In the genomic region with DNA sequence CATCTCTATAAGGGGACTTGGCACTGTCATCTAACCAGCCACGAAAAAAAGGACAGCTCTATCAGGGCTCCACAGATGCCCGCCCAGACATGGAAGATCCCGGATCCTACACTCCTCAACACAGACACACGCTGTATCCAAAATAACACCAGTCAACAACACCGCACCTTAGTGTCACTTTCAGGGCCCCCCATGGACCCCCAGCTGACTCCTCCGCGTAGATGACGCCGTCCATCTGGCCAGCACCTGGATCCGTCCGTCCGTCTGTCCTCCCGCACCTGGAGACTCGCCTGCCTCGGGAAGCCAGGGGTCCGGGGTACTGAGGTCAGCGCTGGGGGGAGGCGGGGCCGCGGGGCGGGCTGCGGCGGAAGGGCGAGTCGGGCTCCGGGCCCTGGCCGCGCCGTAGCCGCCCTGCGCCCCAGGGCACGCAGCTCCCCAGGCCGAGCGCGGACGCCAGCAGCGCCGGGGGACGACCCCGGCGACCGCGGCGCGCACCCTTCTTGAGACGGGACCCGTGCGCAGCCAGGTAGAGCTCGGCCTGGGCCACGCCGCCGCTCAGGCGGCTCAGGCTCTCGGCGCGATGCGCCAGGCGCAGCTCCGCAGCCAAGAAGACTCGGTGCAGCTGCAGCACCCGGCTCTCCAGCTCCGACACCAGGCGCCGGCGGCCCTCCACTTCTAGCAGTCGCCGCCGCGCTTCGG, we compare ENCODE assay signal across 10 mouse cellular contexts. TPM values are rescaled to one million over a fixed set of nuclear protein-coding genes. Genes with fewer than 3 reads are reported as not detected.
DNase-seq lines count a peak whose midpoint lies in the region; ATAC-seq and TF ChIP-seq lines count a peak whose summit lies in the region.
"Had no signal": no experiment of that assay in that cellular context is flagged by ENCODE, and none has a peak within 500 bp of the region (broad histone marks: within the 10 kb centered on the region; RNA-seq: fewer than 3 reads in every experiment).

No protein-coding gene starts in this region.

- H3K4me2 ChIP-seq in heart, embryonic 14.5 days (ENCODE audit: low read length) = peak overlapping the region; percentile 99
- H3K4me2 ChIP-seq in liver, embryonic 11.5 days = peak overlapping the region; percentile 85
- H3K4me2 ChIP-seq in stomach, embryonic 16.5 days (ENCODE audit: low read depth, low read length) = peak overlapping the region; percentile 100

- under 1% methylated on average over 50 of the region's 70 CpGs for WGBS in heart, embryonic 14.5 days
- 1% methylated on average over 65 of the region's 70 CpGs for WGBS in liver, embryonic 11.5 days
- under 1% methylated on average over 69 of the region's 70 CpGs for WGBS in stomach, embryonic 16.5 days

- intact Hi-C loops in heart, postnatal 25 days (cut with DNase I) = no loop called here

- H3K79me3 ChIP-seq in C2C12 (ENCODE audit: low read depth) = no peaks in the 10 kb centered on the region

- H3ac ChIP-seq in C2C12 (ENCODE audit: control insufficient read depth, insufficient read length, low read depth) = peak overlapping the region; percentile 60

- no peaks in the 10 kb centered on the region for H3K9me3 ChIP-seq in heart, embryonic 14.5 days (ENCODE audit: control insufficient read depth, low read length)
- H3K9me3 ChIP-seq in liver, embryonic 11.5 days (ENCODE audit: control insufficient read depth, low read length) = no peaks in the 10 kb centered on the region
- H3K9me3 ChIP-seq in stomach, embryonic 16.5 days (replicated peaks; ENCODE audit: control insufficient read depth, low read length) = no peaks in the 10 kb centered on the region

- peak overlapping the region; percentile 18 for H3K4me3 ChIP-seq in C2C12 (ENCODE audit: insufficient read depth, poor library complexity, severe bottlenecking)
- H3K4me3 ChIP-seq in heart, embryonic 14.5 days (ENCODE audit: control insufficient read depth in 1 of 2, insufficient read depth in 1 of 2, low read depth in 1 of 2, low read length in 2 of 2) = peak overlapping the region; percentile 63 to 65
- peak overlapping the region; percentile 56 for H3K4me3 ChIP-seq in liver, embryonic 11.5 days (ENCODE audit: low read depth, low read length)
- peak overlapping the region; percentile 63 for H3K4me3 ChIP-seq in stomach, embryonic 16.5 days (replicated peaks; ENCODE audit: low read length)

- H3K27ac ChIP-seq in heart, embryonic 14.5 days (replicated peaks in 1 of 2; ENCODE audit: control insufficient read depth in 1 of 2, insufficient read depth in 1 of 2, low read depth in 2 of 2, low read length in 2 of 2) = no peak overlapping the region
- no peak overlapping the region for H3K27ac ChIP-seq in liver, embryonic 11.5 days (ENCODE audit: low read depth, low read length)
- H3K27ac ChIP-seq in stomach, embryonic 16.5 days (ENCODE audit: low read length) = no peak overlapping the region

- no peak for ATAC-seq in heart, embryonic 14.5 days (ENCODE audit: insufficient number of reproducible peaks, insufficient read depth, low FRiP score, low read depth)
- ATAC-seq in liver, embryonic 11.5 days (replicated peaks; ENCODE audit: low FRiP score) = no peak
- 0 out of 2 replicates have a peak, but pooled peaks have one; percentile 20 for ATAC-seq in stomach, embryonic 16.5 days (ENCODE audit: insufficient read depth, low FRiP score)
- ATAC-seq in erythroid progenitor cell, adult 5-6 weeks (replicated peaks; ENCODE audit: low FRiP score, poor library complexity, severe bottlenecking) = no peak
- ATAC-seq: Patski had no signal

- peak; percentile 94 for DNase-seq in heart, adult 11 months
- no peak for DNase-seq in heart, postnatal 25 days (ENCODE audit: low spot score)
- peak; percentile 42 to 71 for DNase-seq in cerebellum, adult 18-20 months
- DNase-seq in liver, embryonic 11.5 days (ENCODE audit: low spot score) = no peak

- peaks cover 43% of the 10 kb centered on the region for H3K27me3 ChIP-seq in C2C12 (ENCODE audit: control insufficient read depth, insufficient read depth, insufficient read length)
- peaks cover 78% of the 10 kb centered on the region for H3K27me3 ChIP-seq in heart, embryonic 14.5 days (ENCODE audit: control insufficient read depth, insufficient read depth, low read length)
- peaks cover 85% of the 10 kb centered on the region for H3K27me3 ChIP-seq in liver, embryonic 11.5 days (replicated peaks; ENCODE audit: control insufficient read depth, insufficient read depth, low read length)
- H3K27me3 ChIP-seq in stomach, embryonic 16.5 days (ENCODE audit: control insufficient read depth, insufficient read depth, low read length) = peaks cover 60% of the 10 kb centered on the region

- peaks cover 7 to 16% of the 10 kb centered on the region in 2 experiments; a peak in 2 of 4 replicates for H3K4me1 ChIP-seq in heart, embryonic 14.5 days (ENCODE audit: control insufficient read depth in 2 of 2, insufficient read depth in 2 of 2, low read length in 2 of 2)
- peaks cover 12% of the 10 kb centered on the region for H3K4me1 ChIP-seq in liver, embryonic 11.5 days (replicated peaks; ENCODE audit: control insufficient read depth, insufficient read depth, low read length)
- H3K4me1 ChIP-seq in stomach, embryonic 16.5 days (ENCODE audit: control insufficient read depth, insufficient read depth, low read length) = peaks cover 22% of the 10 kb centered on the region

- no peaks in the 10 kb centered on the region for H3K79me2 ChIP-seq in C2C12 (ENCODE audit: control insufficient read depth, insufficient read depth)

- no peak for TF ChIP-seq CTCF in C2C12 (IDR thresholded peaks at IDR 0.05; ENCODE audit: control insufficient read depth, insufficient read depth, insufficient read length)

- no peaks in the 10 kb centered on the region for H3K36me3 ChIP-seq in C2C12 (ENCODE audit: control insufficient read depth, insufficient read depth)
- no peaks in the 10 kb centered on the region for H3K36me3 ChIP-seq in heart, embryonic 14.5 days (ENCODE audit: control insufficient read depth, insufficient read depth, low read length)
- H3K36me3 ChIP-seq in liver, embryonic 11.5 days (ENCODE audit: control insufficient read depth, insufficient read depth, low read length) = no peaks in the 10 kb centered on the region
- no peaks in the 10 kb centered on the region for H3K36me3 ChIP-seq in stomach, embryonic 16.5 days (ENCODE audit: control insufficient read depth, insufficient read depth, low read length)

- H3K9ac ChIP-seq in heart, embryonic 14.5 days (ENCODE audit: low read length) = peak overlapping the region; percentile 54
- H3K9ac ChIP-seq in liver, embryonic 11.5 days (ENCODE audit: low read depth, low read length) = no peak overlapping the region
- peak overlapping the region; percentile 76 for H3K9ac ChIP-seq in stomach, embryonic 16.5 days (ENCODE audit: low read length)

TF ChIP-seq in C2C12, 6 proteins besides CTCF, POLR2A, EP300 and RAD21:
- TF ChIP-seq FOSL1 (IDR thresholded peaks at IDR 0.05; ENCODE audit: insufficient read depth, low read length, poor library complexity, severe bottlenecking) = no peak

RNA-seq across cellular contexts. Expression of gene Trnp1, which starts 0.7 kb away (rescaled TPM):
- total RNA-seq in heart, postnatal 25 days (2021) = 1 to 10 TPM; 2.2 to 4.3 TPM
- 2.3 TPM for polyA plus RNA-seq in C2C12 (2012; fragmentation: generic; extraction: Trizol)
- 1.2 and 1.3 TPM in 2 replicates for polyA plus RNA-seq in heart, embryonic 14.5 days (2014; fragmentation: Nextera tagmentation; extraction: Ambion mirVana)
- polyA plus RNA-seq in liver, embryonic 11.5 days (2014; fragmentation: Nextera tagmentation; extraction: Ambion mirVana) = 0.21 TPM in 1 of 2 replicates, not detected in the other
- 0.50 and 0.75 TPM in 2 replicates for polyA plus RNA-seq in stomach, embryonic 16.5 days (2015; fragmentation: Nextera tagmentation; extraction: Ambion mirVana)
- total RNA-seq in erythroid progenitor cell, adult 5-6 weeks (2015; ENCODE audit: low replicate concordance) = not detected in 2 replicates
- total RNA-seq in erythroid progenitor cell, adult 5-6 weeks (2017; ENCODE audit: low replicate concordance) = not detected in 2 replicates

RNA-seq across cellular contexts. Expression of gene Tent5b, which starts 17.7 kb away (rescaled TPM):
- 1 to 10 TPM; 2.5 to 4.0 TPM for total RNA-seq in heart, postnatal 25 days (2021)
- 4.4 TPM for polyA plus RNA-seq in C2C12 (2012; fragmentation: generic; extraction: Trizol)
- polyA plus RNA-seq in heart, embryonic 14.5 days (2014; fragmentation: Nextera tagmentation; extraction: Ambion mirVana) = 0.28 and 0.61 TPM in 2 replicates
- 0.38 TPM in 1 of 2 replicates, not detected in the other for polyA plus RNA-seq in liver, embryonic 11.5 days (2014; fragmentation: Nextera tagmentation; extraction: Ambion mirVana)
- polyA plus RNA-seq in stomach, embryonic 16.5 days (2015; fragmentation: Nextera tagmentation; extraction: Ambion mirVana) = 7.9 and 12.6 TPM in 2 replicates
- total RNA-seq in erythroid progenitor cell, adult 5-6 weeks (2015; ENCODE audit: low replicate concordance) = not detected in 2 replicates
- not detected in 2 replicates for total RNA-seq in erythroid progenitor cell, adult 5-6 weeks (2017; ENCODE audit: low replicate concordance)
- total RNA-seq: left cerebral cortex, postnatal 10 days had no signal

RNA-seq across cellular contexts. Expression of gene Kdf1, which starts 21.2 kb away (rescaled TPM):
- not detected for total RNA-seq in heart, postnatal 25 days (2021)
- 0.06 TPM for polyA plus RNA-seq in C2C12 (2012; fragmentation: generic; extraction: Trizol)
- polyA plus RNA-seq in heart, embryonic 14.5 days (2014; fragmentation: Nextera tagmentation; extraction: Ambion mirVana) = 0.20 and 0.62 TPM in 2 replicates
- 0.89 and 1.7 TPM in 2 replicates for polyA plus RNA-seq in liver, embryonic 11.5 days (2014; fragmentation: Nextera tagmentation; extraction: Ambion mirVana)
- 33.7 and 39.0 TPM in 2 replicates for polyA plus RNA-seq in stomach, embryonic 16.5 days (2015; fragmentation: Nextera tagmentation; extraction: Ambion mirVana)
- not detected in 2 replicates for total RNA-seq in erythroid progenitor cell, adult 5-6 weeks (2015; ENCODE audit: low replicate concordance)
- total RNA-seq in erythroid progenitor cell, adult 5-6 weeks (2017; ENCODE audit: low replicate concordance) = not detected in 2 replicates

RNA-seq across cellular contexts. Expression of gene Nudc, which starts 48.2 kb away (rescaled TPM):
- total RNA-seq in heart, postnatal 25 days (2021) = 10 to 100 TPM; 66.9 to 67.9 TPM
- polyA plus RNA-seq in C2C12 (2012; fragmentation: generic; extraction: Trizol) = 267 TPM
- polyA plus RNA-seq in heart, embryonic 14.5 days (2014; fragmentation: Nextera tagmentation; extraction: Ambion mirVana) = 153 and 164 TPM in 2 replicates
- polyA plus RNA-seq in liver, embryonic 11.5 days (2014; fragmentation: Nextera tagmentation; extraction: Ambion mirVana) = 362 and 377 TPM in 2 replicates
- 194 and 218 TPM in 2 replicates for polyA plus RNA-seq in stomach, embryonic 16.5 days (2015; fragmentation: Nextera tagmentation; extraction: Ambion mirVana)
- total RNA-seq in erythroid progenitor cell, adult 5-6 weeks (2015; ENCODE audit: low replicate concordance) = 57.3 and 70.0 TPM in 2 replicates
- total RNA-seq in erythroid progenitor cell, adult 5-6 weeks (2017; ENCODE audit: low replicate concordance) = 55.3 and 88.5 TPM in 2 replicates

RNA-seq across cellular contexts. Expression of gene Nr0b2, which starts 55.6 kb away (rescaled TPM):
- 10 to 100 TPM; 18.1 to 20.0 TPM for total RNA-seq in heart, postnatal 25 days (2021)
- polyA plus RNA-seq in C2C12 (2012; fragmentation: generic; extraction: Trizol) = not detected
- 15.8 and 18.7 TPM in 2 replicates for polyA plus RNA-seq in heart, embryonic 14.5 days (2014; fragmentation: Nextera tagmentation; extraction: Ambion mirVana)
- polyA plus RNA-seq in liver, embryonic 11.5 days (2014; fragmentation: Nextera tagmentation; extraction: Ambion mirVana) = 0.89 and 1.1 TPM in 2 replicates
- 6.6 and 7.2 TPM in 2 replicates for polyA plus RNA-seq in stomach, embryonic 16.5 days (2015; fragmentation: Nextera tagmentation; extraction: Ambion mirVana)
- not detected in 2 replicates for total RNA-seq in erythroid progenitor cell, adult 5-6 weeks (2015; ENCODE audit: low replicate concordance)
- not detected in 2 replicates for total RNA-seq in erythroid progenitor cell, adult 5-6 weeks (2017; ENCODE audit: low replicate concordance)
- total RNA-seq: left cerebral cortex, postnatal 10 days had no signal
- polyA plus RNA-seq: Patski had no signal

Comparison
In these comparisons a context has a peak if more than half of its experiments do, and no peak if none do; other contexts are left out.
1. DNase-seq: peak in heart, adult 11 months (single experiment) and cerebellum, adult 18-20 months (2 of 2); none in heart, postnatal 25 days (single experiment) and liver, embryonic 11.5 days (single experiment).
2. RNA of gene Kdf1, which starts 21.2 kb away (polyA plus RNA-seq): 33.7 to 39.0 TPM in stomach, embryonic 16.5 days; 0.89 to 1.7 TPM in liver, embryonic 11.5 days, 0.20 to 0.62 TPM in heart, embryonic 14.5 days and 0.06 TPM in C2C12 (single experiment); every median in the first group is over 10 times any median in the second.
3. Peak in every context shown above with its lines, with median percentiles within 50 percentile points of each other: H3K4me3 ChIP-seq and H3K4me2 ChIP-seq.